Mouse (Mus musculus): Measurements from ENCODE around the gene Sptbn1. TPM values are rescaled to one million over a fixed set of nuclear protein-coding genes. Genes with fewer than 3 reads are reported as not detected.

The Sptbn1 gene
- polyA plus RNA-seq, 1 experiment: 294 TPM

DNA sequence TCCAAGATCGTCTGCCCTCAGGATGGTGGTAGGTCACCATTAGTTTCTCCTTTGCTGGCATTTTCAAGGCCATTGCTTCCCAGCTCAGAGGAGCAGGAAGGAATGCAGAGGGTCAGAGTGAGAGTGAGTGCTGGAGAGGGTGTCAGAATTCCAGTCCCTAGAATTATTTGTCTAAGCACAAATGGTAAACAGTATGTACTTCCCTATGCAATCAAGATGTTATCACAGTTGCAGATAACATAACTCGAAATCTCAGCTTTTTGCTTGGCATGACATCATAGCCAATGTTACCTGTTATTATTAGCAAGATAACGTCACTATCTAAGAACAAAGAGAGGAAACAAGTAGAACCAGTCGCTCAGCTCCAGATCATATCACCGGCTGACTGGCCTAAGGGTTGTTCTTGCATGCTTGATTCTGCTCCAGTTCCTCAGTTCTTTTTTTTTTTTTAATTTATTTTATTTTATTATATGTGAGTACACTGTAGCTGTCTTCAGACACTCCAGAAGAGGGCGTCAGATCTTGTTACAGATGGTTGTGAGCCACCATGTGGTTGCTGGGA is 172.7 kb downstream of the Sptbn1 start:
- DNase-seq: no peak
- Histone ChIP-seq H3K4me1 (ENCODE audit: control insufficient read depth, insufficient read depth, low read length) (peaks cover 8% of the 10 kb centered on the region; the same call in 1 of the 2 replicates), H3K4me3 (replicated peaks; ENCODE audit: extremely low read depth, low read depth, low read length) (no peak overlapping the region)
- TF ChIP-seq POLR2A (IDR thresholded peaks at IDR 0.05; ENCODE audit: borderline replicate concordance, extremely low read depth, low read depth, low read length): no peak
- no peak for TF ChIP-seq CTCF (IDR thresholded peaks at IDR 0.05; ENCODE audit: insufficient read depth, low read length)
- 33% methylated on average over 6 of the region's 6 CpGs for WGBS

DNA sequence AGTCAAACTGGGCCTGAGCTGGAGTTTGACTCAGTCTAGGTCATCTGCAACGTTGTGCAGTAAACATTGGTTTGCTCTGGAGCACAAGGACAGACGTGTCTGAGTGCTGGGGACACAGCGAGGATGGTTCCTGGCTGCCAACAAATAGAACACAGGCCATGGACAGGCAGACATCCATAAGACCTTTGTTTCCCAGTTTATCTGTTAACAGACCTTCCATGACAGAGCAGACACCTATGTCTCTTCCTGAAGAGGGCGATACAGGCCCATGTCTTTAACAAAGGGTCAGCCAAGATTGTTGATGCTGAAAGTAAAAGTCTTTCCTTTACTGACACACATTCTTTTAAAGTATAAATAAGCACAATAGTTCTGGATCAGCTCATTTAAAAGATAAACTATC is 176.1 kb downstream of the Sptbn1 start:
- peaks cover 5% of the 10 kb centered on the region; the same call in 1 of the 2 replicates for H3K4me1 ChIP-seq (ENCODE audit: control insufficient read depth, insufficient read depth, low read length)
- WGBS: 42% methylated on average over 4 of the region's 4 CpGs
- TF ChIP-seq POLR2A (IDR thresholded peaks at IDR 0.05; ENCODE audit: borderline replicate concordance, extremely low read depth, low read depth, low read length): no peak
- TF ChIP-seq CTCF (IDR thresholded peaks at IDR 0.05; ENCODE audit: insufficient read depth, low read length): no peak
- no peak for DNase-seq
- H3K4me3 ChIP-seq (replicated peaks; ENCODE audit: extremely low read depth, low read depth, low read length): no peak overlapping the region

DNA sequence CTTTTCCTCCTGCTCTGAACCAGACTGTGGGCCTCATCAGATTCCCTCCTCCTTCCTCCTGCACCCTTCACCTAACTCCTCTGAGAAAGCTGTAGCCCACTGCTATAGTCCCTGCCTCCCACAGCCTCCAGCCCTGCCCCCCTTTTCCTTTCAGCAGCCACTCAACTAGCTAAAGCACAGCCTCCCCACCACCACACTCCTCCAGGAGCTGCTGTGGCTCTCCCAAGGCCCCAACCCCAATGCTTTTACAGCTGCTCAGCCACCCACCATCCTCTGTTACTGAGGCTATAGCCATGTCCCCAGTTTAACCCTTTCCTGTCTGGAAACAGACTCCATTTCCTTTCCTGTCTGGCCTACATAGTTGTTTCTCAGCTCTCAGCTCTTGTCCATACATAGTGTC is 182.9 kb downstream of the Sptbn1 start:
- no peak for TF ChIP-seq POLR2A (IDR thresholded peaks at IDR 0.05; ENCODE audit: borderline replicate concordance, extremely low read depth, low read depth, low read length)
- DNase-seq: no peak
- no peak overlapping the region for H3K4me3 ChIP-seq (replicated peaks; ENCODE audit: extremely low read depth, low read depth, low read length)
- no peaks in the 10 kb centered on the region for H3K4me1 ChIP-seq (ENCODE audit: control insufficient read depth, insufficient read depth, low read length)

DNA sequence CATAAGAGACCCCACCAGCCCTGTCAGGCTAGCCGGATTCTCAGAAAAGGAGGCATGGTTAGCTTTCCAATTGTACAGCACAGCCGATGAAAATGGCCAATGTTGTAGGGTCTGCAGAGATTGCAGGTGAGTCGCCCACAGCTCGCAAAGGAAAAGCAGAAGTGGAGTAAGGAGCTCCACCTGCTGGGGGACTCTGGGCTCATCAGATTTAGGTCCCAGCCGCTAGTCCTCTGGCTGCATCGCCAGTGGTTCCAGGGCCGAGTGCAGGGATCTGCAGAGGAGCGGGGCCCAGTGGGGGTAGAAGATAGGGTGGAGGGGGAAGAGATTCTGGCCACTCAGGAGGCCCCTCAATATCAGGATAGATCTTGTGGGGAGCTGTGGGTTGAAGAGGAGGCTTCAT is 210.7 kb downstream of the Sptbn1 start:
- DNase-seq: no peak
- WGBS: 40% methylated on average over 8 of the region's 8 CpGs
- H3K4me3 ChIP-seq (replicated peaks; ENCODE audit: extremely low read depth, low read depth, low read length): no peak overlapping the region
- TF ChIP-seq CTCF (IDR thresholded peaks at IDR 0.05; ENCODE audit: insufficient read depth, low read length): peak; percentile 45
- no peak for TF ChIP-seq POLR2A (IDR thresholded peaks at IDR 0.05; ENCODE audit: borderline replicate concordance, extremely low read depth, low read depth, low read length)
- no peaks in the 10 kb centered on the region for H3K4me1 ChIP-seq (ENCODE audit: control insufficient read depth, insufficient read depth, low read length)

Other genes with a start within 250 kb of the Sptbn1 start
- 3.7 and 4.3 TPM in 2 replicates for gene Eml6, start 242.1 kb downstream of the Sptbn1 start, polyA plus RNA-seq (2012; rRNA removed)
- gene 4930505A04Rik, start 203.7 kb upstream of the Sptbn1 start, polyA plus RNA-seq (2012; rRNA removed): not detected in 2 replicates

Data from lung, adult 2 months (tissue).